Mouse (Mus musculus): ENCODE data around the gene Rab13.
A peak's percentile ranks its signal among the peaks of the same experiment; 100 is the strongest.

- TF ChIP-seq CTCF (IDR thresholded peaks at IDR 0.05; ENCODE audit: extremely low read depth, insufficient read depth, insufficient read length, insufficient replicate concordance) (peak; percentile 82), POLR2A (IDR thresholded peaks at IDR 0.05; ENCODE audit: low read depth, low read length) (peak; percentile 8)
Observed at GRCm38 (mm10) chr3:90265034-90265931, 51.8 kb downstream of the Rab13 start, which contains the start of gene Dennd4b.

Measured in spleen, adult 2 months (tissue).